Comparison of ENCODE assay signal across 9 mouse cellular contexts in the genomic region with DNA sequence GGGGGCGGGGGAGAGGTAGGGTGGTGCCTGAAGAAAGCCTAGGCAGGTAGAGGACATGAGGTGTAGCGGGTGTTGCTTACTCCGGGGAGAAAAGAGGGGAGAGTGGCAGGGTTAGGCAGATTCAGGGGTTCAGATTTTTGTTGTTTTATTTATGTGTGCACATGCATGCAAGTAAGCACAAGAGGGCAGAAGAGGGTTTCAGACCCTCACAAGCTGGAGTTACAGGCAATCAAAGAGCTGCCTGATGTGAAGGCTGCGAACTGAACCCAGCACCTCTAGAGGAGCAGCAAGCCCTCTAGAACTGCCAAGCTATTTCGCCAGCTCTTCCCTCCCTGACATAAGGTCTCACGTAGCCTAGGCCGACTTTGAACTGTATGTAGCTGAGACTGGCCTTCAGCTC. TPM values are rescaled to one million over a fixed set of nuclear protein-coding genes. Genes with fewer than 3 reads are reported as not detected.
DNase-seq lines count a peak whose midpoint lies in the region; ATAC-seq lines count a peak whose summit lies in the region.
"Had no signal": no experiment of that assay in that cellular context is flagged by ENCODE, and none has a peak within 500 bp of the region (broad histone marks: within the 10 kb centered on the region; RNA-seq: fewer than 3 reads in every experiment).

No protein-coding gene starts in this region.

- no peak overlapping the region for H3K4me3 ChIP-seq in lung, embryonic 15.5 days

- peak; percentile 28 for DNase-seq in cerebellum, adult 9-10 months
- DNase-seq in cerebellum, adult 11-12 months, result no peak
- DNase-seq in lung, postnatal 36 days, result no peak
- peak; percentile 29 for DNase-seq in forelimb bud, embryonic 11.5 days (ENCODE audit: low read depth, low spot score)
- DNase-seq in retina, embryonic 14.5 days (ENCODE audit: low spot score), result peak; percentile 35
- no peak for DNase-seq in urinary bladder, postnatal 36 days (ENCODE audit: low spot score in 2 of 2)
- no peak for DNase-seq in spleen, postnatal 14 days (ENCODE audit: low spot score in 2 of 2)

- H3K9me3 ChIP-seq in lung, embryonic 15.5 days, result no peaks in the 10 kb centered on the region

- 46% methylated on average over 7 of the region's 7 CpGs for WGBS in lung, embryonic 15.5 days

- no peak for ATAC-seq in lung, embryonic 15.5 days (ENCODE audit: borderline replicate concordance, extremely low read depth, low FRiP score, low TSS enrichment)

- H3K9ac ChIP-seq in lung, embryonic 15.5 days, result no peak overlapping the region

- H3K4me2 ChIP-seq in lung, embryonic 15.5 days, result peak overlapping the region; percentile 17; the same call in 1 of the 2 replicates

- no peaks in the 10 kb centered on the region for H3K36me3 ChIP-seq in lung, embryonic 15.5 days

- H3K27me3 ChIP-seq in lung, embryonic 15.5 days, result 0 out of 2 replicates have a peak, but pooled peaks cover 5% of the 10 kb centered on the region

- peaks cover 24% of the 10 kb centered on the region for H3K4me1 ChIP-seq in lung, embryonic 15.5 days

- no peak overlapping the region for H3K27ac ChIP-seq in lung, embryonic 15.5 days

RNA-seq across cellular contexts. Expression of a gene that starts 0.8 kb away (rescaled TPM):
- 8.8 and 11.6 TPM in 2 replicates for polyA plus RNA-seq in lung, embryonic 15.5 days (2015; fragmentation: Nextera tagmentation; extraction: Ambion mirVana)

RNA-seq across cellular contexts. Expression of a gene that starts 29.8 kb away (rescaled TPM):
- polyA plus RNA-seq in lung, embryonic 15.5 days (2015; fragmentation: Nextera tagmentation; extraction: Ambion mirVana), result 24.3 and 25.8 TPM in 2 replicates

RNA-seq across cellular contexts. Expression of a gene that starts 30.6 kb away (rescaled TPM):
- polyA plus RNA-seq in lung, embryonic 15.5 days (2015; fragmentation: Nextera tagmentation; extraction: Ambion mirVana), result not detected in 2 replicates
- polyA plus RNA-seq: neural tube, embryonic 14.5 days had no signal

RNA-seq across cellular contexts. Expression of a gene that starts 41.1 kb away (rescaled TPM):
- 75.8 and 76.2 TPM in 2 replicates for polyA plus RNA-seq in lung, embryonic 15.5 days (2015; fragmentation: Nextera tagmentation; extraction: Ambion mirVana)

RNA-seq across cellular contexts. Expression of a gene that starts 41.1 kb away (rescaled TPM):
- polyA plus RNA-seq in lung, embryonic 15.5 days (2015; fragmentation: Nextera tagmentation; extraction: Ambion mirVana), result 709 and 773 TPM in 2 replicates

Comparison
In these comparisons a context has a peak if more than half of its experiments do, and no peak if none do; other contexts are left out.
1. DNase-seq: peak in cerebellum, adult 9-10 months (single experiment), forelimb bud, embryonic 11.5 days (single experiment) and retina, embryonic 14.5 days (single experiment); none in cerebellum, adult 11-12 months (single experiment), lung, postnatal 36 days (single experiment), urinary bladder, postnatal 36 days (0 of 2) and spleen, postnatal 14 days (0 of 2).